Mouse (Mus musculus) bone marrow macrophage, adult 2 months (primary cell): ENCODE measurements around the gene Serpinb3b. TPM values are rescaled to one million over a fixed set of nuclear protein-coding genes. Genes with fewer than 3 reads are reported as not detected.
"Not testable (repeated sequence)": the region's sequence is repeated elsewhere in the genome, so short reads cannot be mapped to it uniquely, and the experiment has no call there.

Source experiments
- H3K27ac ChIP-seq: 2 replicates; pipeline ENCODE4 v1.5.1; 2012; ENCODE audit warnings: low read depth, low read length; ENCODE audit not compliant: insufficient read depth
- H3K4me1 ChIP-seq: 2 replicates; pipeline ENCODE4 v1.6.1; 2012; ENCODE audit warnings: low read length; ENCODE audit not compliant: control insufficient read depth, insufficient read depth
- H3K4me3 ChIP-seq: 2 replicates; pipeline ENCODE4 v1.5.1; 2012; ENCODE audit warnings: mild to moderate bottlenecking, low read length, moderate library complexity; ENCODE audit not compliant: insufficient read depth
- polyA plus RNA-seq: library from polyadenylated mRNA; stranded (reverse); fragments of >200 nt; gene quantifications from 2 replicates; pipeline ENCODE4 v1.2.4, GENCODE M21; 2012; ENCODE audit not compliant: missing spikeins, insufficient read depth, insufficient read length

Serpinb3b gene
- not detected in 2 replicates for polyA plus RNA-seq

GRCm38 (mm10) chr1:107278261-107278660 lies at the start of gene Serpinb3b, which contains the start of gene Serpinb3c:
Gene Serpinb3b (minus strand): TSS chr1:107278361.
Gene Serpinb3c (minus strand): TSS chr1:107278371.
- not testable (repeated sequence) for H3K27ac ChIP-seq, H3K4me3 ChIP-seq, H3K4me1 ChIP-seq

- H3K4me3 ChIP-seq, H3K27ac ChIP-seq, H3K4me1 ChIP-seq: not testable (repeated sequence)
Measured at GRCm38 (mm10) chr1:107243170-107243569, 35.0 kb downstream of the Serpinb3b start.

GRCm38 (mm10) chr1:107217276-107217675 lies 60.9 kb downstream of the Serpinb3b start:
- not testable (repeated sequence) for H3K27ac ChIP-seq

GRCm38 (mm10) chr1:107127453-107127852 lies 150.7 kb downstream of the Serpinb3b start:
- H3K27ac ChIP-seq, H3K4me3 ChIP-seq, H3K4me1 ChIP-seq: not testable (repeated sequence)

More at GRCm38 (mm10) chr1:107217276-107217675, 60.9 kb downstream of the Serpinb3b start:
- not testable (repeated sequence) for H3K4me1 ChIP-seq, H3K4me3 ChIP-seq

Other genes with a start within 250 kb of the Serpinb3b start
- gene Serpinb3a, start 226.1 kb downstream of the Serpinb3b start, polyA plus RNA-seq: not detected in 2 replicates
- not detected in 2 replicates for gene Serpinb3d, start 194.9 kb downstream of the Serpinb3b start, polyA plus RNA-seq
- gene Serpinb3c, start within 50 bp of the Serpinb3b start, polyA plus RNA-seq: not detected in 2 replicates
- not detected in 2 replicates for gene Serpinb11, start 82.8 kb upstream of the Serpinb3b start, polyA plus RNA-seq
- gene Serpinb7, start 121.3 kb upstream of the Serpinb3b start, polyA plus RNA-seq: not detected in 2 replicates
- 1.2 and 1.8 TPM in 2 replicates for gene Serpinb2, start 233.1 kb upstream of the Serpinb3b start, polyA plus RNA-seq